Mouse (Mus musculus) frontal cortex, postnatal 14 days (tissue): ENCODE data around the gene Bcar3.

Experiments used
- DNase-seq, 2 experiments: peaks; one replicate each; pipeline ENCODE4 v3.0.0; 2022; ENCODE audit warnings: low spot score in 2 of 2

Gene Bcar3

DNA sequence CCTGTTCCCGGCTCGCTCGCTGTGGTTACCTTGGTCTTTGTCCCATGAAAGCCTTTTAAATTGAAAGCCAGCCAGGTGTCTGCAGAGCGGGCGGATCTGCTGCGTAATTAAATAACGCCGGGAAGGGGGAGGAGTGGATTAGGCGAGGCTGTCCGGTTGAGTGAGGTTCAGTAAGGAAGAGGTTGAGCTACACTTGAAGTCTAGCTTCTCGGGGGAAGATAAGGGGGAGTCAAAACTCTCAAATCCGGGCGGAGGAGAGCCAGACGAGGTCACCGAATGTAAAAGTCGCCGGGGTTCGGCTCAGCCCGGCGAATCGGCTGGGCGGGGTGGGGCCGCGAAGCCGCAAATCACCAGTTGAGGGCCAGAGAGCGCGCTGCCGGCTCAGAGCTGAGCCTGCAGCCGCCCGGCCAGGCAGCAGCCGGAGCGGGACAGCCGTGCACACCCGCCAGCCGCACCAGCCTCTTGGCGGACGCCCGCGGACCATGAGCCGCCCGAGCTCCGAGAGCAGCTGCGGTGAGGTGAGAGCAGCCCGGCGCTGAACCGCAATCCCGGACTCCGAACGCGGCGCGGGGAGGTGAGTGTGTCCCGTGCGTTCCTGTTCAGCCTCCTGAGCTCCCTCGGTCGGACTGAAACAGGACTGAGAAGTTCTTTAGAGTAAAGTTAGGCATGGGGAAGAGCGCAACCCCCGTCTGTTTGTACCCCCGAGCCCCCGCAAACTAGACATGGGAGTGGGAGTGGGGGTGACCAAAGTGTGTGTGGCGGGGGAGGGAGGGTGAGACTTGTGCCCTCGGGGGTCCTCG, 125.9 kb downstream of the Bcar3 start:
- DNase-seq, result peak in 1 of 2 experiments; percentile 17

DNA sequence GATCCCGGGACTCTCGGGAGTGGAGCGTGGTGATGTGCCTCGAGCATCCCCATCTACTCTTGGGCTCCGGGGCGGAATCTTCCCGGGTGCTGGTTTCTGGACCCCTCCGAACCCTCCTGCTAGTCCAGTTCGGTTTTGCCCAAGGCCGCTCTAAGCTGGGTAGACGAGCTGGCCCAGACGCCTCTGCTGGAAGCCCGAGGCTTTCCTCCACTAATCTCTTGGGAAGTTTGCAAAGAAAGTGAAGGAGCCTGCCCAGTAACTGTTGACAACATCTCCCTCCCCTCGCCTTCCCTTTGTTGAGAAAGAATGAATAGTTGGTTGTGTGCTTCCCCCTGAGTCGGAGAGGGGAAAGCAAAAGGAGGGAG, 126.5 kb downstream of the Bcar3 start:
- DNase-seq, result no peak

DNA sequence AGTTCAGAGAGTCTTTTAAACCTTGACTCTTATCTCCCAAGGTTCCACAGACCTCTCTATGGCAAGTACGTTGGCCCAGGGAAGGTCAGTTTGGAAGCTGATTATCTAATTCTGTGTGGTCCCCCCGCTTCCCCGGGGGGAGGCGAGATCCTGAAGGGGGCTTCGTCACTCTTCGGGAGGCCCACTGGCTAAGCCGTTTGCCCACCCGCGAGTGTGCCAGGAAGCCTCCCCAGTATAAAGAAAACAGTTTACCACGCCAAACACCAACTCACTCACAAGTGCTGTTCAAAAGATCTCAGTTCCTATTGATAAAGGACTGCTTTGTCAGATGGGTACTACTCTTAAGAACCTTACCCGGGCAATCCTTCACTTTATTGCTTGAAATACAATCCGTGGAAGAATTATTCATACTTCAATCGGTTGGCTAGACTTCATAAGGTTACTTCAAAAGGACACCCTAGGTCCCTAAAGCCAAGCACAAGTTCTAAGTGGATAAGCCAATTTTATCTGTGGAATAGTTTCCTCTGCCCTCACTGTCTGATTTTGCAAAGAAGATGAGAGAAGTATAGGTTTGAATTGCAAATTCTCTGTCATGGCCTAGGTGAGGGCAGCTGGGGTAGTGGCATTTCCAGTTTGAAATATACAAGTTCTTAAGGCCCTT, 127.2 kb downstream of the Bcar3 start:
- no peak for DNase-seq

DNA sequence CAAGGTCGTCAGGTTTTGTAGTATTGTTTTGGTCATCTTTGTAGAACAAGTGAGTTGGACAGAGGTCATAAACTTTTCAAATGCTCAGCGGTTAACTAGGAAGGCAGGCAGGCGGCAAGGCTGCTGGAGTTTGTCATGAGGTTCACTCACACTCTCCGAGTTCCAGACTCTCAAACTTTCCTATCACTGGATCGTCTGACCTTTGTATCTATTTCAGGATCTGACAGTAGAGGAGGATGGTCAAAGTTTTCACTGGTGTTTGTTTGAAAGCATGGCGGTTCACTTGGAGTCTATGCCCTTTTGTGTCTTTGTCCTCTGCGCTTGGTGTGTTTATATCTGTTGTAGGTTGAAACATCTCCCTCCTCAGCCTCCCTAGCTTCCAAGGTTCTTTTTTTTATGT, 127.9 kb downstream of the Bcar3 start:
- no peak for DNase-seq

DNA sequence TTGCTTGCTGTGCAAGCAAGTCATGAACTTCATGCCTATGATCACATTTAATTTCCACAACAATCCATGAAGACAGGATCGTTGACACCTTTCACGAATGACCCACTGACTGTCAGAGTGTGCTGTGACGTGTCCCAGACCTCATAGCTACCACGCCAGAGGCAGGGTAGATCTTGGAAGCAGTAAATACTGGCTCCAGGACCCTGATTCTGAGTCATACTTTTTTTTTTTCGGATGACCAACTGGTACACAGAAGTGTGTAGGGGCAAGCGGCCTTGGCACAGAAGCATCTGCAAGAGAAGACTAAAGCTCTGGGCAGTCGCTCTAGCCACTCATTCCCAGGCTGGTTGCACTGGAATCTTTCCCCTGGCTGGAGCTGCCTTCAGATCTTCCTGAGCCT, 128.3 kb downstream of the Bcar3 start:
- no peak for DNase-seq

DNA sequence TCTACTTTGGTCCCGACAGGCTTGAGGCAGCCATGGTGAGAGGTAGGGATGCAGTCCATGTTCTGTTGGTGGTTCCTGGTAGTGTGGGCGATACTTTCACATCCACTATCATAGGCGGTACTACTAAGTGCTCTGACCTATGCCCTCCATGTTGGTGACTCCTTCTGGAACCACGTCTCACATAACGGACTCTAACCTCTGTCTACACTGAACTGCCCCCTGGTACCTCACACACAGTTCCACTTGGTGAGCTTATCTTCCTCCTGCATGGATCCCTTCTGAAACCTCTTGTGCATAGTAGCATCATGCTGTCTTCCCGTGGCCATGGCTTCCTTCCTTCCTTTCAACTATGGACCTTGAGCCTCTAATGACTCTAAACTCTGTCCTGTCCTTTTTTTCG, 129.7 kb downstream of the Bcar3 start:
- DNase-seq, result no peak

DNA sequence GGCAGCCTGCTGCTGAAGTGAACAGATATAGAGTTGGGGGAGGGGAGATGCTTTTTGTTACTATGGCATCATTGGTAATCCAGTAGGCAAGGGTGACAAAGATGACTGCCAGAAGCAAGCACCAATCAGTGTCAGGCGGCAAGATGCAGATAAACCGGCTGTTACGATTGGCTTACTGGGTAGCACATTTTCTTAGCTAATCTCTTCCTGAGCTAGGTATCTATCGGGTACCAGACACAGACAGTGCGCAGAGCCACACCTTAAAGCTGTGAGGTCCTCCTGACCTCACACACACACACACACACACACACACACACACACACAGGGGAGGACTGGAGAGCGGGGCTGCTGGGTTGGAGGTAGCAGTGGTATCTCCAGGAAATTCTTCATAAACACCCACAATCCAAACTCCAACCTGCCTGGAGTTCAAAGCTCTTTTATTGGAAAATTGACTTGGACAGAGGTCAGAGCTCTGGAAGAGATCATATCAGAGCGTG, 134.4 kb downstream of the Bcar3 start:
- DNase-seq, result peak in 1 of 2 experiments; percentile 27

DNA sequence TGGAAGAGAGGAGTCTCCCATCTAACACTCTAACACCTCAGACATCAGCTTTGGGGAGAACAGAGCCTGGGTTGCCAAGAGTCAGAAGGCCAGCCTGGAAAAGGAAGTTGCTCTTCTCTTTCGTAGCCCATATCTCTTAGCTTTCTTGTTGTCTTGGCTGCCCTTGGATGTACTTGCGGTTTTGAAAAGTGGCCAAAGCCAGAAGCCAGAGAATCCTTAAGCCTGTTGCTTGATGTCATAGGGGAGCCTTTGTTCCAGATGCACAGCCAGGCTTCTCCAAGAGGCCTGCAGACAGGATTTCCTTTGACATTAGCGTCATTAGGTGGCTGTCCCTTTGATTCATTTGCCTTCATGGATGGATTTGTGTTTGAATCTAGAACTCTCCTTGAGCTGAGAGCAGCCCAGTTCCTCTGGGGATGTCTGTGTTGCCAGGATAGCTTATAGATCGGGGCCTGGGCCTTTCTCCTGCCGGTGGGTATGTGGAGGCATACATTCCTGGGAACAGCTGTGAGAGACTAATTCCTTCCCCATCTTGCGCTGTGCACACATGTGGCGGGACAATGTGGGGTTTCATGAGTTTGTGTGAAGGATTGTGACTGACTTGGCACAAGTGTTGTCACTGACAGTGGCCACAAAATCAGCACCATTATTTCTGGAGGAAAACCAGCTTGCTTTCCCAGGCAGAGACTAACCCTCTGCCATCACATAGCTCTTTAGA, 137.0 kb downstream of the Bcar3 start:
- DNase-seq, result no peak

DNA sequence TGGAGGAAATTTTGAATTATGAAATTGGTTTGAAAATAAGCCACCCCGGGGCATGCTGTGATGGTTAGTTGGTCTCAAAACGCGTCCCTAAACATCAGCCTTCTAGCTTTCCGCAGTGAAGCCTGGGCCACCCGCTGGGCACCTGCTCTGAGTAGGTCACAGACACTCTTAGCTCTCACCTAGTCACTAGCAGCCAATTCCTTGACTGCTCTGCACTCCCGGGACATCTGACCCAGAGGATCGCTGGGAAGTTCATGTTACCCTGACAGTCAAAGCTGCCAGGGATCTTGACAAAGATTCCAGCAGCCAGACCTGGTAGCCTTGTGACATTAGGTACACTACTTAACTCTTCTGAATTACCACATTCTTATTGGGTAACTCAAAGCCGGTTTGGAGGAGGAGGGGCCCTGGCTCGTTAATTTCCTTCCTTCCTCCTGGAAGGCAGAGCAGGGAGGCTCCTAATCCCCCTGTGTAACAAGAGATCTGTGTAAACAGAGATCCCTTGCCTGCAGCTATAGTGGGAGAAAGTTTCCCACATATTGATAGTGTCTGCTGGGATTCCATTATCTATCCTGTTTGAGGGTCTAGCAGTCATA, 139.0 kb downstream of the Bcar3 start:
- no peak for DNase-seq

DNA sequence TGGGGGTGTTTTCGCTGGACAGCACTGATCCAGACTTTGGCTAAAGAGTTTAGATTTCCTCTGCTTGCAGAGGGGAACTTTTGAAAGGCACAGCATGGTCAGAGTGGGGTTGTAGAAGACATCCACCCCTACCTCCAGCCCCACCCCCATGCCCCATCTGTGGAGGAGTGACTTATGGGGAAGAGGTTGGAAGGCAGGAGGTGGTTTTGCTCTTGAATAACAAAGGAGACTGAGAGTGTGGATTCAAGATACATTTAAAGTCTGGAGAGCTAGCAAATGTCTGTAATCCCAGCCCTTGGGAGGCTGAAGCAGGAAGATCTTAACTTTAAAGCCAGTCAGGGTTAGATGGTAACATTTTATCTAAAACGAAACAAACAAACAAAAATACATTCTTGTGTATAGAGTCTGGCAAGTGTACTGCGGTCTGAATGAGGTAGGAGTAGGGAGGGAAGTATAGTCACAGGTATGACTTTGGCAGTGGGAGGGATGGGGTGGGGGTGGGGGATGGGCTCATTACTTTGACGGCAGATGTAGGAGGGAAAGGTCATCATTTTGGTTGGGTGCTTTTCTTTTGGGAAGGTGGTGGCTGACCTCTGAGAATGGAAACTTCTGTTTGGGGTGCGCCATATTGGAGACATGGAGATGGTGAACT, 140.2 kb downstream of the Bcar3 start:
- DNase-seq, result no peak

DNA sequence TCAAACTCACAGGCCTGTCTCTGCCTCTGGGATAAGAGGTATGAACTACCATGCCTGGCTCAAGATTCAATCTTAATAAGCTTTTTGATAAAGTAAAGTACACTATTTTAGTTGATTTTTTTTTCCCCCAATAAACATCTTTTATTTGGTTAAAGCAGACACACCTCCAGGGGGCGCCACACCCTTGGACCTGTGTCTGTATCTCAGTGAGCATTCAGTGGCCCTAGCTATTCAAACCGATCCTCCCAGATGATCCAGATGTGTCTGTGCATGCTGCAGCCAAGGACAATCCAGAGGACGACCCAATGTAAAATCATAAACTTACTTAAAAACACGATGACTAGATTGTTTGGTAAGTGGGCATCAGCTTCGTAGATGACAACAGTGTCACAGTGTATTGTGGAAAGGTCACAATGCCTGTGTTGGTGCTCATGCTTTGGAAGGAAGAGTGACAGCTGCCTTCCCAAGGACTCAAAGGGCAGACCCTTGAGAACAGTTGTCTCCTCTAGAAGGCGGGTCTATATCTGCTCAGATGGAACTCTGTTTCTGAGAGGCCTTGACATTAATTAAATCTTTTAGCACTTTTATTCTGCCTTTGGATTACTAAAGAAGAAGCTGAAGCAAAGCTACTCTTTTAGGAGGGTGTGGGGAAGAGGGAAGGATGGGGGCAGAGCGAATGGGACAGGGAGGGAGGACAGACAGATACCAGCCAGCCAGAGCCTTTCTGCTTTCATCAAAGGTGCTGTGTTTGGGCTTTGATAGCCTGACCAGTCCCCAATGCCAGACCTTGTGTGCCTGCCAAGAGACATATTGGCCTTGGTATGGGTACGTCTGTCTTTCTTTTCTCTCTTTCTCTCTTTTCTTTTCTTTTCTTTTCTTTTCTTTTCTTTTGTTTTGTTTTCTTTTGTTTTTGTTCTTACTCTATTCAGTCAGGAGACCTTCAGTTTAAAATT, 141.3 kb downstream of the Bcar3 start:
- no peak for DNase-seq

DNA sequence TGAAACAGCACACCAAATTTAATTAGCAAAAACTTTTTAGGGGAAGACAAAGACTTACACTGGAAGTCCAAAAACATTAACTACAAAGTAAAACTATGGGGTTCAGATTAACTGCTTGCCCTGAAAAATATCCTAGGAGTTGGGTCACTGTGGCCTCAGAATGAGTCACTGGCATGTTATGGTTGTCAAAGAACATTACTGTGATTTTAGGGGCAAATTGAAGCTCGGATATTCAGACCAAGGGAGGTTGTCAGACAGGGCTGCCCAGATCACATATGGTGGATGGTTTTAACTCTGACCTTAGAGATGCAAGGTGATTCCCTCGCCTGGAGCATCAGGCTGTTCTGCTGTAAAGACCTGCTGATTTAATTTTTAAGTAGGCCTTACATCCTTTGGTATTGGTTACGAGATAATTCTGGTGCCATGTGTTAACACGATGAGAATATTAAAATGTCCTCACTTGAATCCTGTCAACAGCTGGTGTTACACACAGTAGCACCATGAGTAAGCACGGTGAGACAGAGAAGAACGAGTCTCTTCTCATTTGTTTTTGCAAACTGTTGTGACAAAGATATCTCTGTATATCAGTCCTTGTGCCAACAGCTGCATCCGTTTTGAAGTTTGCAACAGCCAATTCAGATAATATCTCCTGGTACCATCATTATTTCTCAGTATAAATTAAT, 144.3 kb downstream of the Bcar3 start:
- DNase-seq, result no peak

DNA sequence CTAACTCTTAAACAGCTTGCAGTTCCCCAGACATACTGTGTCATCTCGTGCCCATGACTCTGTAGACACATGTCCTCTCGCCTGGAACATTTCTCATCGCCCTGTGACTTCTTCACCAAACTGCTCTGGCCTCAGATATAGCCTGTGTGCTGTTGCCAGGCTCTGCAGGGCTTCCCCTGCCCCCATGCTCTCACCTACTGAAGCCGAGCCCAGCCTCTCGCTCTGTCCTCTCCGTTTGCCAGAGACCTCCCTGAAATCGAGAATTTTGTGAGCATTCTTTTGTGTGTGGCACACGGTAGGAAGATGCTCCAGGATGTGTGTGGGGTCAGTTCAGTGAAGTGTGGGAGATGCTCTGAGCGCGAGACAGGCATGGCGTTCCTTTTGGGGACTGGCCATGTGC, 151.8 kb downstream of the Bcar3 start:
- no peak for DNase-seq

DNA sequence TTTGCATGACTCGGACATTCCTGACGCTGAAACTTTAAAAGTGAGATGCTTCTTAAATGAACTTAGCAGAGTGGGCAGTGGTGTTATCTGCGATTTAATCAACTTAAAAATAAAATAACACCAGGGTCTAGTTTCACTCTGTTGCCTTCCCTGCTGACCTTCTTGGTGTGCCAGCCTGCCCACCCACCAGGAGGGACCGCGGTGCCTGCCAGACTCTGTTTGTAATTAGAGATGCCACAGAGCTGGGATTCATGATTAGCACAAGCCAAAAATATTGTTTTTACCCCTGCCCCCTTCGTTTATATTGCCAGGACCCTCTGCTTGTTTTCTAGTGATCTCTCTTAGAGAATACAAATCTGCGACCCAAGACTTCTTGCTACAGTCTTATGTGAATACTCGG, 152.7 kb downstream of the Bcar3 start:
- DNase-seq, result no peak

DNA sequence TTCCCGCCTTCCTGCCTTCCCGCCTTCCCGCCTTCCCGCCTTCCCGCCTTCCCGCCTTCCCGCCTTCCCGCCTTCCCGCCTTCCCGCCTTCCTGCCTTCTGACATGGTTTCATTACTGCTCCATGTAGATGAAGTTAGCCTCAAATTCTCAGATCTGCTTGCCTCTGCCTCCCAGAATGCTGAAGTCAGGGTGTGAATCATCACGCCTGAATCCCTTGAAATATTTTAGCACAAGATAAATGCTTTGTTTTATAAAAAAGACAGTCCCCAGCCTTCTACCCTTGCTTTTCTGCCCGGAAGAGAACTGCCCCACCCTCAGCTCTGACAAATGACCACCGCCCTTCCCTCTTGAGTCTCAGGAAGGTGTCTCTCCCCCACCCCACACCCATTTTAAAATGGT, 154.3 kb downstream of the Bcar3 start:
- no peak for DNase-seq

DNA sequence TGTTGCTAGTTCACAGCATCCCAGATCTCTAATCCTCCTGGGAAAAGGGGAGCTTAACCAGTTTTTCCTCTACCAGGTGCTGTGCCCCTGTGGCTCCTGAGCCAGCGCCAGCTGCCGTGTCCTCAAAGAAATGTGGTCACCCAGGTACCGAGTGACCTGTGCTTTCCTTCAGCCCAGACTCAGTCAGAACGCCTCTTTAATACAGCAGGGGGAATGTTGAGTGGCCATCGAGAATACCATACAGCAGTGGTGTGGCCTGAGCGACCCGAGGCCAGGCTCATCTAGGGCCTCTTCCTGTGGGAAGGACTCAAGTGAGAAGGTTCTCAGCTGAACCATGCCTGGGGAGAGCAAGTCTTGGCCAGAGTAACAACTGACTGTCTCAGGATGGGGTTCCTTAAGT, 156.1 kb downstream of the Bcar3 start:
- no peak for DNase-seq

DNA sequence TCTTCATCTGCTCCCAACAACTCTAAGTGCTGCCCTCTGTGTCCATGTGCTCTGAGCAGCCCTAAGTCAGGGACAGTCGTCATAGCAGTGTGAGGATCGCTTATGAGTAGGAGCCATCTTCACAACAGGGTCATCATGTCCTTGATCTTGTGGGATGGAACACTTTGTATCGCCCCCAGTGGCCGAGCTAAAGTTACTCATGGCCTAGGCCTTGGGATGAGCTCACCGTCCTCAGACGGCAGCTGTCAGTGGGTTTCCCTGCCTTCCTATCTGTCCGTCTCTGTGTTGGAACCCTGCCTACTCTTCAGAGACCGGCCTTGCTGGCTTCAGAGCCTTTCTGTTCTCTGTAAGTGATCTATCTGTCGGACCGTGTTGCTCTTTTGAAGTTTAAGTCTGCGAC, 159.9 kb downstream of the Bcar3 start:
- DNase-seq, result no peak

DNA sequence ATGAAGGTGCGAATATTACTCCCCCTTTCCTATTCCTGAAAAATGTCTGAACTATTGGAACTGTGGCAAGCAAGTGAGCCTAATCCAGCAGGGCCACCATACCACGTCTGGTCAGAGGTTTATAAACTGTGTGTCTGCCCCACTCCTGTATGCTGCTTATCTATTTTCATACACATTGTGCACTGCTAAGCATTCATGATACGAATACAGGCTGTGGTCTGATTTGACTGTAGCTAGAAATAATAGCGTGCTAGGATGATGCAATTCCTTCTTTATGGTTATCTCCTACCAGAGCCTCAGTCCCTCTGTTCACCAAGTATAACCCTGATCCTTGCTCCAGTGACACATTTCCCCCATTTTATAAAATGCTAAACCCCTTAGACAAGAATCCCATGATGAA, 162.2 kb downstream of the Bcar3 start:
- DNase-seq, result no peak

DNA sequence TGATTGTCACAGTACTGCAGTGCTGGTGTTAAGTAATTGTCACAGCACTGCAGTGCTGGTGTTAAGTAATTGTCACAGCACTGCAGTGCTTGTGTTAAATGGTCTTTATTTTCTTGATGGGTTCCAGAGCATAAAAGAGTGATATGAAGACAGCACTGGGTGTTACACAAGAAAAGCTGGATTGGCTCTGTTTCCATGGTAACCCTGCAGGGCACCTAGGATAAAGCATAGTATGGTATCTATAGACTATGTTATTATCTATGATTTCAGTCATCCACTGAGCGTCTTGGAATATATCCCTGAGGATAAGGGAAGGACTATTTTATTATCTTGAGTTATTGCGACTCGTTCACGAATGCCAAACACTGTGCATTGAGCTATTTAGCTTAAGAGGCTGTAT, 162.9 kb downstream of the Bcar3 start:
- DNase-seq, result no peak

DNA sequence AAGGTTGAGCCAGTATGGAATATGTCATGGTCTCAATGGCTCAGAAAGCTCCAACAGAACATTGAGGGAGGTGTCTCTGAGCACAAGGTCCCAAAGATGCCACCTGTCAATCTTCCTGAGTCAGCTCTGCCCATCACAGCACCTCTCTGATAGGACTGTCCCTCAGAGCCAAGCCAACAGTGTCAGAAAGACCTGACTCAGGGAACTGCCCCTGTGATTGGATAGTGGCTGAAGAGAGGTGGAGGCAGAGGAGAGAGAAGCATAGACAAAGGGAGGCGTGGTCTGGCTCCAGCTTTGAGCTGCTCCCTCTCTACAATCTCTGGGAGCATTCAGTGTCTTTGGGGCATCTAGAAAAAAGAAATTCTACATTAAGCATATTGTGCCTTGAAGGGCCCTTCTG, 163.8 kb downstream of the Bcar3 start:
- no peak for DNase-seq
